Mouse (Mus musculus): Measurements from ENCODE around the gene Nlgn3. TPM values are rescaled to one million over a fixed set of nuclear protein-coding genes. Genes with fewer than 3 reads are reported as not detected.

Nlgn3 gene
- total RNA-seq, 2 experiments from 2014 or later = 0.77 to 0.96 TPM

GRCm38 (mm10) chrX:101369001-101369400 is 70.0 kb downstream of the Nlgn3 start:
- ATAC-seq (replicated peaks; ENCODE audit: low FRiP score, poor library complexity, severe bottlenecking) = no peak

- ATAC-seq (replicated peaks; ENCODE audit: low FRiP score, poor library complexity, severe bottlenecking) = no peak
These were observed 71.6 kb downstream of the Nlgn3 start for GRCm38 (mm10) chrX:101370573-101370972.

- ATAC-seq (replicated peaks; ENCODE audit: low FRiP score, poor library complexity, severe bottlenecking) = no peak
These were observed 74.0 kb downstream of the Nlgn3 start for GRCm38 (mm10) chrX:101372946-101373345.

Other genes starting within 250 kb of the Nlgn3 start
- gene Tex11, start 239.5 kb upstream of the Nlgn3 start, total RNA-seq (2015; ENCODE audit: low replicate concordance) = not detected in 2 replicates
- gene Tex11, start 239.5 kb upstream of the Nlgn3 start, total RNA-seq (2017; ENCODE audit: low replicate concordance) = 0.14 TPM in 1 of 2 replicates, not detected in the other
- not detected in 2 replicates for gene Slc7a3, start 213.1 kb upstream of the Nlgn3 start, total RNA-seq (2015; ENCODE audit: low replicate concordance)
- not detected in 2 replicates for gene Slc7a3, start 213.1 kb upstream of the Nlgn3 start, total RNA-seq (2017; ENCODE audit: low replicate concordance)
- gene Snx12, start 76.6 kb upstream of the Nlgn3 start, total RNA-seq (2015; ENCODE audit: low replicate concordance) = 13.8 and 18.1 TPM in 2 replicates
- gene Snx12, start 76.6 kb upstream of the Nlgn3 start, total RNA-seq (2017; ENCODE audit: low replicate concordance) = 11.3 and 14.0 TPM in 2 replicates
- gene Foxo4, start 44.6 kb upstream of the Nlgn3 start, total RNA-seq (2015; ENCODE audit: low replicate concordance) = 16.7 and 20.4 TPM in 2 replicates
- gene Foxo4, start 44.6 kb upstream of the Nlgn3 start, total RNA-seq (2017; ENCODE audit: low replicate concordance) = 51.1 and 81.5 TPM in 2 replicates
- gene Gm614, start 35.2 kb upstream of the Nlgn3 start, total RNA-seq (2015; ENCODE audit: low replicate concordance) = not detected in 2 replicates
- gene Gm614, start 35.2 kb upstream of the Nlgn3 start, total RNA-seq (2017; ENCODE audit: low replicate concordance) = not detected in 2 replicates
- gene Il2rg, start 30.9 kb upstream of the Nlgn3 start, total RNA-seq (2015; ENCODE audit: low replicate concordance) = 11.5 and 17.3 TPM in 2 replicates
- gene Il2rg, start 30.9 kb upstream of the Nlgn3 start, total RNA-seq (2017; ENCODE audit: low replicate concordance) = 15.1 and 37.6 TPM in 2 replicates
- gene Gm20489, start 30.1 kb upstream of the Nlgn3 start, total RNA-seq (2015; ENCODE audit: low replicate concordance) = not detected in 2 replicates
- gene Gm20489, start 30.1 kb upstream of the Nlgn3 start, total RNA-seq (2017; ENCODE audit: low replicate concordance) = not detected in 2 replicates
- 250 and 275 TPM in 2 replicates for gene Med12, start 25.1 kb upstream of the Nlgn3 start, total RNA-seq (2015; ENCODE audit: low replicate concordance)
- 140 and 157 TPM in 2 replicates for gene Med12, start 25.1 kb upstream of the Nlgn3 start, total RNA-seq (2017; ENCODE audit: low replicate concordance)
- gene Gjb1, start 77.2 kb downstream of the Nlgn3 start, total RNA-seq (2015; ENCODE audit: low replicate concordance) = not detected in 2 replicates
- gene Gjb1, start 77.2 kb downstream of the Nlgn3 start, total RNA-seq (2017; ENCODE audit: low replicate concordance) = not detected in 2 replicates
- gene Zmym3, start 121.7 kb downstream of the Nlgn3 start, total RNA-seq (2015; ENCODE audit: low replicate concordance) = 35.4 and 42.2 TPM in 2 replicates
- 4.7 and 22.7 TPM in 2 replicates for gene Zmym3, start 121.7 kb downstream of the Nlgn3 start, total RNA-seq (2017; ENCODE audit: low replicate concordance)
- 66.0 and 86.1 TPM in 2 replicates for gene Nono, start 130.2 kb downstream of the Nlgn3 start, total RNA-seq (2015; ENCODE audit: low replicate concordance)
- 111 and 145 TPM in 2 replicates for gene Nono, start 130.2 kb downstream of the Nlgn3 start, total RNA-seq (2017; ENCODE audit: low replicate concordance)
- 2.3 TPM in 1 of 2 replicates, not detected in the other for gene Itgb1bp2, start 149.9 kb downstream of the Nlgn3 start, total RNA-seq (2015; ENCODE audit: low replicate concordance)
- 1.5 and 3.2 TPM in 2 replicates for gene Itgb1bp2, start 149.9 kb downstream of the Nlgn3 start, total RNA-seq (2017; ENCODE audit: low replicate concordance)
- gene Taf1, start 233.6 kb downstream of the Nlgn3 start, total RNA-seq (2015; ENCODE audit: low replicate concordance) = 15.0 and 33.0 TPM in 2 replicates
- 23.4 and 44.9 TPM in 2 replicates for gene Taf1, start 233.6 kb downstream of the Nlgn3 start, total RNA-seq (2017; ENCODE audit: low replicate concordance)